Mouse (Mus musculus) cortical plate, adult 2 months (tissue): ENCODE results near the gene Dnase2a.

Source experiments
- CTCF ChIP-seq: fragments of 200-500 bp; IDR thresholded peaks from 2 replicates; pipeline ENCODE4 v1.5.1; 2011; ENCODE audit warnings: mild to moderate bottlenecking, control low read depth, low read length; ENCODE audit not compliant: insufficient read depth; ENCODE audit errors: extremely low read depth
- POLR2A ChIP-seq: fragments of 200-500 bp; IDR thresholded peaks from 2 replicates; pipeline ENCODE4 v1.6.1; 2011; ENCODE audit warnings: mild to moderate bottlenecking, low read length, control low read depth; ENCODE audit not compliant: insufficient read depth; ENCODE audit errors: extremely low read depth

DNA sequence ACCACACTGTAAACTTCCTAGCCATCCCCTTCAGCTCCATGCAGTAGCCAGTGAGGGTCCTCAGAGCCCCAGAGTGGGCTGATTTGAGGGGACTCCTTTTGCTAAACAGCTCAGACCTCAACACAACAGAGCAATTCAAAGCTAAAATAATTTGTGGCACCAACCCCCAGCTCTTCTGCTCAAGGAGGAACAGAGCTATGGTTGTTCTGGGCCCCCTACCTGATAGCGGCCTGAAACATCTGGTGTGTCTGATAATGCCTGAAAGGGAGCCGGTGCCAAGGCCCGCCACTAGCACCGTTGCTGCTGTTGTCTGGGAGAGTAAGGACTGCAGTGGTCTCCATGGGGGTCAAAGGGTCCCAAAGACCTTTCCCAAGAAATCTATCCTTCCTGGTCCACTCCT lies 7.3 kb upstream of the Dnase2a start:
- TF ChIP-seq CTCF: no peak
- TF ChIP-seq POLR2A: no peak
